ENCODE assay signal across 37 mouse cellular contexts in the genomic region with DNA sequence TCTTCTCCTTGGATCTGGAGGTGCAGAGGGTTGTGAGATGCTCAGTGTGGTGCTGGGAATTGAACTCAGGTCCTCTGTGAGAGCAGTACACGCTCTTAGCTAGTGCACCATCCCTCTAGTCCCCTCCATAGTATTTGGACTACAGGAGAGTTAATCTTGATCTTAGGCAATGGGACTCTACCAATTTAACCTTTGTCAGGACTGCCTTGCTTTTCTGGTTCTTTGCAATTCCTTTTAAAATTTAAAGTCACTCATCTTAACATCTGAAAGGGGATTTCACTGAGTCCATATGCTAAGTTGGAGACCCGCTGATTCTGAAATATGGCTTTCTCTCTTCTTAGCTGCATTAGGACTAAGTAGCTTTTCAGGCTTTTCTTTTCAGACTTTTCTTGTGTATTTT. TPM values are rescaled to one million over a fixed set of nuclear protein-coding genes. Genes with fewer than 3 reads are reported as not detected.
"Had no signal": no experiment of that assay in that cellular context is flagged by ENCODE, and none has a peak within 500 bp of the region (broad histone marks: within the 10 kb centered on the region; RNA-seq: fewer than 3 reads in every experiment).

No protein-coding gene starts in this region.

- H3K4me1 ChIP-seq: embryonic facial prominence, embryonic 12.5 days; embryonic facial prominence, embryonic 13.5 days; embryonic facial prominence, embryonic 15.5 days; forebrain, embryonic 13.5 days; heart, embryonic 10.5 days had no signal

- H3K36me3 ChIP-seq: embryonic facial prominence, embryonic 10.5 days; embryonic facial prominence, embryonic 12.5 days; embryonic facial prominence, embryonic 13.5 days; embryonic facial prominence, embryonic 15.5 days; forebrain, embryonic 10.5 days; forebrain, embryonic 15.5 days; heart, embryonic 10.5 days had no signal

- H3K4me2 ChIP-seq: embryonic facial prominence, embryonic 12.5 days; embryonic facial prominence, embryonic 13.5 days; embryonic facial prominence, embryonic 15.5 days; forebrain, embryonic 13.5 days; forebrain, embryonic 15.5 days had no signal

- H3K27me3 ChIP-seq: embryonic facial prominence, embryonic 12.5 days; embryonic facial prominence, embryonic 15.5 days; forebrain, embryonic 13.5 days; forebrain, embryonic 15.5 days had no signal

- H3K9me3 ChIP-seq: embryonic facial prominence, embryonic 10.5 days; embryonic facial prominence, embryonic 12.5 days; embryonic facial prominence, embryonic 13.5 days; embryonic facial prominence, embryonic 15.5 days; forebrain, embryonic 10.5 days; forebrain, embryonic 13.5 days; forebrain, embryonic 15.5 days; heart, embryonic 10.5 days had no signal

- H3K27ac ChIP-seq: embryonic facial prominence, embryonic 10.5 days; embryonic facial prominence, embryonic 12.5 days; embryonic facial prominence, embryonic 13.5 days; embryonic facial prominence, embryonic 15.5 days; forebrain, embryonic 10.5 days; forebrain, embryonic 13.5 days; forebrain, embryonic 15.5 days; heart, adult 2 months; heart, embryonic 10.5 days had no signal

- H3K9ac ChIP-seq: embryonic facial prominence, embryonic 12.5 days; embryonic facial prominence, embryonic 13.5 days; embryonic facial prominence, embryonic 15.5 days; forebrain, embryonic 13.5 days; forebrain, embryonic 15.5 days; forebrain, postnatal 0 days had no signal

- H3K4me3 ChIP-seq: embryonic facial prominence, embryonic 10.5 days; embryonic facial prominence, embryonic 12.5 days; embryonic facial prominence, embryonic 13.5 days; embryonic facial prominence, embryonic 15.5 days; erythroblast, embryonic 14.5 days; forebrain, embryonic 10.5 days; forebrain, embryonic 13.5 days; forebrain, embryonic 15.5 days; heart, adult 2 months; heart, embryonic 10.5 days had no signal

- ATAC-seq: forebrain, embryonic 13.5 days; forebrain, embryonic 14.5 days; forebrain, embryonic 15.5 days; forebrain, embryonic 16.5 days; forebrain, postnatal 0 days had no signal

- DNase-seq: cerebellum, adult 9-10 months; cerebellum, adult 9-11 months; cerebellum, postnatal 10 days; cerebellum, postnatal 14 days; cerebellum, postnatal 25 days; cerebellum, postnatal 36 days; embryo, embryonic 11 days; forebrain, postnatal 0 days; gastrocnemius, postnatal 10 days; gastrocnemius, postnatal 14 days; gastrocnemius, postnatal 25 days; gastrocnemius, postnatal 36 days; heart, adult 18-20 months; heart, adult 2 months had no signal

RNA-seq across cellular contexts. Expression of a gene that starts 59.8 kb away (rescaled TPM):
- total RNA-seq: common myeloid progenitor, adult 5-6 weeks; forebrain, postnatal 0 days; gastrocnemius, adult 18-20 months; gastrocnemius, adult 8-10 months; gastrocnemius, postnatal 10 days; gastrocnemius, postnatal 14 days; gastrocnemius, postnatal 25 days; gastrocnemius, postnatal 36 days; gastrocnemius, postnatal 4 days; granulocyte monocyte progenitor cell, adult 5-6 weeks; heart, adult 18-20 months; heart, adult 2 months; heart, adult 8-10 months had no signal
- polyA plus RNA-seq: cortical plate, adult 2 months; embryonic facial prominence, embryonic 10.5 days; embryonic facial prominence, embryonic 11.5 days; embryonic facial prominence, embryonic 12.5 days; embryonic facial prominence, embryonic 13.5 days; embryonic facial prominence, embryonic 14.5 days; embryonic facial prominence, embryonic 15.5 days; erythroblast, embryonic 14.5 days; forebrain, embryonic 10.5 days; forebrain, embryonic 11.5 days; forebrain, embryonic 13.5 days; forebrain, embryonic 14.5 days; forebrain, embryonic 15.5 days; forebrain, embryonic 16.5 days; forebrain, postnatal 0 days; frontal cortex, adult 2 months; gonadal fat pad, adult 2 months; heart, adult 2 months; heart, embryonic 10.5 days had no signal
